Mouse (Mus musculus): Measurements from ENCODE around the gene Nup107. TPM values are rescaled to one million over a fixed set of nuclear protein-coding genes. Genes with fewer than 3 reads are reported as not detected.

Nup107 gene
- total and polyA plus RNA-seq, 3 experiments: 47.7 to 97.0 (median 82.0) TPM

- Histone ChIP-seq H3K36me3 (replicated peaks in 1 of 2; ENCODE audit: control insufficient read depth in 1 of 2, insufficient read depth in 1 of 2, low read length in 1 of 2) (peaks cover 0 to 3% of the 10 kb centered on the region in 2 experiments), H3K4me3 (replicated peaks in 1 of 3; ENCODE audit: low read depth in 2 of 3, low read length in 2 of 3, poor library complexity in 1 of 3) (no peak overlapping the region), H3K27ac (ENCODE audit: insufficient read depth, low read depth) (no peak overlapping the region), H3K79me2 (replicated peaks; ENCODE audit: control insufficient read depth, extremely low read depth, insufficient read depth, poor library complexity, severe bottlenecking) (no peaks in the 10 kb centered on the region), H3K9me3 (replicated peaks; ENCODE audit: low read length) (no peaks in the 10 kb centered on the region), H3K9ac (ENCODE audit: insufficient read depth, low read depth) (no peak overlapping the region), H3K27me3 (replicated peaks) (no peaks in the 10 kb centered on the region), H3K4me2 (ENCODE audit: insufficient read depth, low read depth, poor library complexity, severe bottlenecking) (no peak overlapping the region), H3K4me1 (ENCODE audit: control insufficient read depth in 1 of 2, insufficient read depth in 2 of 2) (peaks cover 0 to 9% of the 10 kb centered on the region in 2 experiments; a peak in 1 of 4 replicates)
- dilution Hi-C loops (cut with MboI; ENCODE audit: extremely low pct_ligation_motif_present, extremely low pct_unique_long_range_greater_than_20kb, low sequenced_read_pairs): no loop called here
- in situ Hi-C loops (cut with MboI; ENCODE audit: low pct_ligation_motif_present, low pct_unique_long_range_greater_than_20kb, low sequenced_read_pairs): no loop called here
- TF ChIP-seq ZKSCAN1 (IDR thresholded peaks at IDR 0.05; ENCODE audit: borderline replicate concordance, low read depth, low read length): no peak
- TF ChIP-seq USF2 (conservative IDR thresholded peaks at IDR 0.05; ENCODE audit: low read depth, low read length): no peak
- no peak for TF ChIP-seq HCFC1 (IDR thresholded peaks at IDR 0.05; ENCODE audit: low read depth, low read length)
- no peak for TF ChIP-seq ZNF384 (IDR thresholded peaks at IDR 0.05; ENCODE audit: low read depth, low read length)
- TF ChIP-seq MXI1 (IDR thresholded peaks at IDR 0.05; ENCODE audit: low read depth, low read length): no peak
- no peak for TF ChIP-seq RCOR1 (conservative IDR thresholded peaks at IDR 0.05; ENCODE audit: low read depth, low read length)
- no peak for TF ChIP-seq ZMIZ1 (IDR thresholded peaks at IDR 0.05; ENCODE audit: low read depth, low read length)
- no peak for TF ChIP-seq ELF1 (IDR thresholded peaks at IDR 0.05; ENCODE audit: low read depth, low read length)
- no peak for TF ChIP-seq UBTF (IDR thresholded peaks at IDR 0.05; ENCODE audit: low read depth, low read length)
- no peak for TF ChIP-seq ZC3H11A (IDR thresholded peaks at IDR 0.05; ENCODE audit: low read depth, low read length)
- TF ChIP-seq TBP (conservative IDR thresholded peaks at IDR 0.05; ENCODE audit: low read depth, low read length): no peak
- TF ChIP-seq SIN3A (IDR thresholded peaks at IDR 0.05; ENCODE audit: low read length): no peak
- no peak for TF ChIP-seq USF1 (IDR thresholded peaks at IDR 0.05; ENCODE audit: low read depth, low read length)
- TF ChIP-seq MEF2A (IDR thresholded peaks at IDR 0.05; ENCODE audit: borderline replicate concordance, low read depth, low read length): no peak
- TF ChIP-seq TCF12 (IDR thresholded peaks at IDR 0.05; ENCODE audit: low read depth, low read length): no peak
- no peak for TF ChIP-seq NELFE (IDR thresholded peaks at IDR 0.05; ENCODE audit: low read depth, low read length)
- DNase-seq (ENCODE audit: extremely low read depth): no peak
These were observed 62.4 kb downstream of the Nup107 start for GRCm38 (mm10) chr10:117730140-117730539.

DNA sequence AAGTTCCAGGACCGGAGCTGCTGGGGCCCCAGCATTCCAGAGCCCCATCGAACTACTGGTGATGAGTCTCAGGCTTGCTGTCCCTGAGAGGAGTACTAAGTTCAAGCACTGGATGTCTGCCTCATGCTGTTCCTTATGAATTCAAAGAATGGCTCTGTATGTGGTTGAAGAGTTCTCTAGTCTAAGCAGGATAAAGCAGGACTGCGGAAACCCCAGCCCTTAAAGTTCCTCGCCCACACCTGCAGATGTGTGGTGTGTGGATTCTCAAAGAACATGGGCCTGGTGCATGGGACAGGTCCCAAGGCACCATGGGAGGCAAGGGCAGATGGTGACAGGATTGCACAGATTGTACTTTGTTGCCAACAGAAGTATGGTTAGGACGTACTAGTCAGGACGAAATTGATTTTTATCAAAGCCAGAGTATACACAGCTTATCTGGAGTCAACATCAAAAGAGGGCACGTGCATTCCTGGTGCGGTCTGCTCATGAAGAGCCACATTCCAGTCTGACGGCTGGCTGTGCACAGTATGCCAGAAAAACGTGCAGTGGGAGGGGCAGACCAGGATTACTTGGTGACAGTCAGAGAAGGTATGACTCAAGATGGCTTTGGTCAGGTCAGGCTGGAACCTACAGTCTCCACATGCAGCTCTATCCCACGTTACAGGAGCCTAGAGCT, 63.2 kb downstream of the Nup107 start:
- no peak for TF ChIP-seq POLR2A (IDR thresholded peaks at IDR 0.05; ENCODE audit: low read depth, low read length)
- no peak for TF ChIP-seq ELF1 (IDR thresholded peaks at IDR 0.05; ENCODE audit: low read depth, low read length)
- TF ChIP-seq SMC3 (IDR thresholded peaks at IDR 0.05; ENCODE audit: low read depth, low read length): no peak
- no peak for TF ChIP-seq POLR2AphosphoS2 (IDR thresholded peaks at IDR 0.05; ENCODE audit: low read depth, low read length)
- no peak for TF ChIP-seq USF2 (conservative IDR thresholded peaks at IDR 0.05; ENCODE audit: low read depth, low read length)
- TF ChIP-seq HCFC1 (IDR thresholded peaks at IDR 0.05; ENCODE audit: low read depth, low read length): no peak
- TF ChIP-seq NRF1 (IDR thresholded peaks at IDR 0.05; ENCODE audit: low read depth, low read length): no peak
- TF ChIP-seq ZKSCAN1 (IDR thresholded peaks at IDR 0.05; ENCODE audit: borderline replicate concordance, low read depth, low read length): no peak
- no peak for TF ChIP-seq ZNF384 (IDR thresholded peaks at IDR 0.05; ENCODE audit: low read depth, low read length)
- TF ChIP-seq RAD21 (IDR thresholded peaks at IDR 0.05; ENCODE audit: low read depth, low read length): no peak
- TF ChIP-seq MAFK (IDR thresholded peaks at IDR 0.05; ENCODE audit: insufficient replicate concordance, low read length): no peak
- TF ChIP-seq CTCF (conservative IDR thresholded peaks at IDR 0.05 in 1 of 2, IDR thresholded peaks at IDR 0.05 in 1 of 2; ENCODE audit: low read depth in 2 of 2, low read length in 2 of 2): no peak
- no peak for TF ChIP-seq ZMIZ1 (IDR thresholded peaks at IDR 0.05; ENCODE audit: low read depth, low read length)
- TF ChIP-seq MEF2A (IDR thresholded peaks at IDR 0.05; ENCODE audit: borderline replicate concordance, low read depth, low read length): no peak
- no peak for TF ChIP-seq IRF4 (IDR thresholded peaks at IDR 0.05; ENCODE audit: low read depth, low read length)
- no peak for TF ChIP-seq ZC3H11A (IDR thresholded peaks at IDR 0.05; ENCODE audit: low read depth, low read length)
- TF ChIP-seq ETS1 (conservative IDR thresholded peaks at IDR 0.05; ENCODE audit: low read depth, low read length): no peak
- TF ChIP-seq CHD2 (IDR thresholded peaks at IDR 0.05; ENCODE audit: low read length): no peak
- H3K79me2 ChIP-seq (replicated peaks; ENCODE audit: control insufficient read depth, extremely low read depth, insufficient read depth, poor library complexity, severe bottlenecking): no peaks in the 10 kb centered on the region
- H3K27me3 ChIP-seq (replicated peaks): no peaks in the 10 kb centered on the region
- no peak overlapping the region for H3K27ac ChIP-seq (ENCODE audit: insufficient read depth, low read depth)
- H3K9me3 ChIP-seq (replicated peaks; ENCODE audit: low read length): no peaks in the 10 kb centered on the region
- H3K9ac ChIP-seq (ENCODE audit: insufficient read depth, low read depth): no peak overlapping the region
- no peak overlapping the region for H3K4me2 ChIP-seq (ENCODE audit: insufficient read depth, low read depth, poor library complexity, severe bottlenecking)
- peaks cover 0 to 3% of the 10 kb centered on the region in 2 experiments for H3K36me3 ChIP-seq (replicated peaks in 1 of 2; ENCODE audit: control insufficient read depth in 1 of 2, insufficient read depth in 1 of 2, low read length in 1 of 2)
- H3K4me3 ChIP-seq (replicated peaks in 1 of 3; ENCODE audit: low read depth in 2 of 3, low read length in 2 of 3, poor library complexity in 1 of 3): no peak overlapping the region
- peaks cover 0 to 12% of the 10 kb centered on the region in 2 experiments; a peak in 3 of 4 replicates for H3K4me1 ChIP-seq (ENCODE audit: control insufficient read depth in 1 of 2, insufficient read depth in 2 of 2)
- DNase-seq (ENCODE audit: extremely low read depth): no peak
- dilution Hi-C loops (cut with MboI; ENCODE audit: extremely low pct_ligation_motif_present, extremely low pct_unique_long_range_greater_than_20kb, low sequenced_read_pairs): no loop called here
- in situ Hi-C loops (cut with MboI; ENCODE audit: low pct_ligation_motif_present, low pct_unique_long_range_greater_than_20kb, low sequenced_read_pairs): no loop called here

Data from CH12.LX (cell line).